Mouse (Mus musculus) intestine, embryonic 16.5 days (tissue): ENCODE measurements around the gene Ppat. TPM values are rescaled to one million over a fixed set of nuclear protein-coding genes. Genes with fewer than 3 reads are reported as not detected.

Experiments
- ATAC-seq: fragments of 200-750 bp; cut with Nextera tagmentation; 2 replicates; pipeline ENCODE4 v1.8.0; 2017; ENCODE audit warnings: moderate TSS enrichment, moderate library complexity
- H3K27ac ChIP-seq: fragments of 300-500 bp; sonication (generic); 2 replicates; pipeline ENCODE4 v1.5.1; 2014; ENCODE audit warnings: mild to moderate bottlenecking, low read length
- H3K27me3 ChIP-seq: fragments of 300-500 bp; sonication (generic); replicated peaks from 2 replicates; pipeline ENCODE4 v1.6.1; 2014; ENCODE audit warnings: low read length, control low read depth, mixed read lengths; ENCODE audit not compliant: control insufficient read depth, insufficient read depth
- H3K36me3 ChIP-seq: fragments of 300-500 bp; sonication (generic); 2 replicates; pipeline ENCODE4 v1.6.1; 2014; ENCODE audit warnings: low read length, control low read depth; ENCODE audit not compliant: control insufficient read depth, insufficient read depth
- H3K4me1 ChIP-seq: fragments of 300-500 bp; sonication (generic); 2 replicates; pipeline ENCODE4 v1.6.1; 2014; ENCODE audit warnings: low read length, control low read depth, mixed read lengths; ENCODE audit not compliant: control insufficient read depth, insufficient read depth
- H3K4me2 ChIP-seq: fragments of 300-500 bp; sonication (generic); 2 replicates; pipeline ENCODE4 v1.6.1; 2014; ENCODE audit warnings: low read depth, low read length, control low read depth
- H3K4me3 ChIP-seq: fragments of 300-500 bp; sonication (generic); 2 replicates; pipeline ENCODE4 v1.5.1; 2014; ENCODE audit warnings: mild to moderate bottlenecking, low read length
- H3K9ac ChIP-seq: fragments of 300-500 bp; sonication (generic); 2 replicates; pipeline ENCODE4 v1.6.1; 2014; ENCODE audit warnings: low read depth, low read length
- H3K9me3 ChIP-seq: fragments of 300-500 bp; sonication (generic); 2 replicates; pipeline ENCODE4 v1.6.1; 2016; ENCODE audit warnings: low read length, control low read depth; ENCODE audit not compliant: control insufficient read depth
- WGBS: fragments of 180-500 bp; shearing (Covaris S2); extraction: QIAGEN DNeasy Blood & Tissue Kit; methylation state at CpG from one replicate; pipeline ENCODE4 v1.1.7; 2014; 5-methylcytosine and 5-hydroxymethylcytosine counted together
- polyA plus RNA-seq: library from polyadenylated mRNA; unstranded; fragments of >200 nt; fragmentation: Nextera tagmentation; extraction: Ambion mirVana; gene quantifications from 2 replicates; pipeline ENCODE4 v1.2.1, GENCODE M21; 2015

The Ppat gene
- polyA plus RNA-seq, 1 experiment from 2014 or later, result 22.1 TPM

DNA sequence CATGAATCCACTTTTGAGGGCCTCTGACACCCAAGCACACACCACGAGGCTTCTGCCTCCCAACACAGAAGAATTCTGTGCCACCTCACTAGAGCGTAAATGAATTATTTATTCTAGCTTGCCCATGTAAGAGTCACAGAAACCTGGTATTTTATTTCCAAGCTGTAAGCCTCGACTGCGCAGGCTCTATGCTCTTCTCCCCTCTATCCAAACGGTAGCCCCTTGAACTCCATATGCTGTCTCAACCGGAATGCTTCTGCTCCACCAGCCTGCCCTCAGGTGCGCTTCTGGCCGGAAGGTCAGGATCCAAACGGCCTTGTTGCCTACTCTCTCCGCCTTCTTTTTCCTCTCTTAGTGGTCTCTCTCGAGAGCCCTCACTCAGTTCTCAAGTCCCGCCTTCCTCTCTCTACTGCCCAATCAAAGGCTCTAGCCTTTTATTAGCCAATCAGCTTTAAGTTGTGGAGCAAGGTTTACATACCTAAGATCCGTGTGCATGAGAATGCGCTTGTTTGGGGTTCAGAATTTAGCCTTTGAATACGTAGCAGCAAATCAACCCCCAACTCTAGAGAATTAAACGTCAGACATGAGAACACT, 82.6 kb downstream of the Ppat start:
- Histone ChIP-seq H3K9me3 (no peaks in the 10 kb centered on the region), H3K9ac (peak overlapping the region; percentile 32; the same call in 1 of the 2 replicates), H3K27me3 (no peaks in the 10 kb centered on the region), H3K36me3 (no peaks in the 10 kb centered on the region; the same call in 1 of the 2 replicates), H3K4me2 (peak overlapping the region; percentile 51), H3K4me3 (peak overlapping the region; percentile 38), H3K27ac (no peak overlapping the region), H3K4me1 (no peaks in the 10 kb centered on the region)
- peak; percentile 75 for ATAC-seq
- 33% methylated on average over 16 of the region's 16 CpGs for WGBS

DNA sequence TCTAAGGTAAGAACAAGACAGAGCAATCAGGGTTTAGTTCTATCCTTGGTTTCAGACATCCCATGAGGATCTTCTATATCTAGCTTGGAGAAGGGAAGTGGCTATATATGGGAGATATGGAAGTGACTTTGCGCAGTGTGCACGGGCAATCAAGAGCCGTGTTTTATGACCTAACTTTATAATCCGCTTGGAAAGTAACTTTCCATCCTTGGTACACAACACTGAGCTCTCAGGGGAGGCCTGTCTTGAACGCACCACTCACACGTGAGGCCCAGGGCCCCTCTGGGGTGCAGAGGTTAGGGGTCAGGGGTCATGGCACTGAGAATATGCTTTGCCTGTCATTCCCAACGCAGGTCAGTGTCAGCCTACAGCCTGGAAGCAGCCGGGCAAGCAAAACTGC, 84.6 kb downstream of the Ppat start:
- H3K9me3 ChIP-seq, result no peaks in the 10 kb centered on the region
- H3K27ac ChIP-seq, result no peak overlapping the region
- H3K4me1 ChIP-seq, result no peaks in the 10 kb centered on the region
- 52% methylated on average over 8 of the region's 8 CpGs for WGBS
- H3K4me3 ChIP-seq, result no peak overlapping the region
- peak; percentile 68 for ATAC-seq
- H3K27me3 ChIP-seq, result no peaks in the 10 kb centered on the region
- H3K4me2 ChIP-seq, result no peak overlapping the region
- H3K36me3 ChIP-seq, result no peaks in the 10 kb centered on the region; the same call in 1 of the 2 replicates
- no peak overlapping the region for H3K9ac ChIP-seq

Other genes with a start within 250 kb of the Ppat start
- gene Aasdh, start 46.1 kb downstream of the Ppat start, polyA plus RNA-seq, result 13.6 and 15.0 TPM in 2 replicates
- 150 and 169 TPM in 2 replicates for gene Paics, start 271 bp downstream of the Ppat start, polyA plus RNA-seq
- 80.8 and 90.7 TPM in 2 replicates for gene Srp72, start 23.1 kb upstream of the Ppat start, polyA plus RNA-seq
- not detected in 2 replicates for gene Arl9, start 52.5 kb upstream of the Ppat start, polyA plus RNA-seq
- 0.86 and 1.6 TPM in 2 replicates for gene Thegl, start 64.4 kb upstream of the Ppat start, polyA plus RNA-seq
- gene Hopx, start 163.5 kb upstream of the Ppat start, polyA plus RNA-seq, result 2.8 and 4.4 TPM in 2 replicates